Mouse (Mus musculus) lung, postnatal 0 days (tissue): Measurements from ENCODE around the gene Cdc42bpa. TPM values are rescaled to one million over a fixed set of nuclear protein-coding genes. Genes with fewer than 3 reads are reported as not detected.

Experiments
- ATAC-seq: fragments of 200-750 bp; cut with Nextera tagmentation; 2 replicates; pipeline ENCODE4 v1.8.0; 2017; ENCODE audit warnings: moderate library complexity
- DNase-seq: peaks from one replicate; pipeline ENCODE4 v3.0.0-alpha.2; 2016; ENCODE audit warnings: low spot score
- H3K27ac ChIP-seq: fragments of 300-500 bp; sonication (generic); 2 replicates; pipeline ENCODE4 v1.5.1; 2014; ENCODE audit warnings: antibody characterized with exemption, mild to moderate bottlenecking, low read length, mixed read lengths
- H3K27me3 ChIP-seq: fragments of 300-500 bp; sonication (generic); replicated peaks from 2 replicates; pipeline ENCODE4 v1.6.1; 2014; ENCODE audit warnings: low read length, mixed read lengths; ENCODE audit not compliant: insufficient read depth
- H3K36me3 ChIP-seq: fragments of 300-500 bp; sonication (generic); 2 replicates; pipeline ENCODE4 v1.6.1; 2014; ENCODE audit warnings: low read length, mixed read lengths; ENCODE audit not compliant: insufficient read depth
- H3K4me1 ChIP-seq: fragments of 300-500 bp; sonication (generic); 2 replicates; pipeline ENCODE4 v1.6.1; 2014; ENCODE audit warnings: antibody characterized with exemption, low read depth, low read length, mixed read lengths; ENCODE audit not compliant: insufficient read depth
- H3K4me2 ChIP-seq: fragments of 300-500 bp; sonication (generic); replicated peaks from 2 replicates; pipeline ENCODE4 v1.6.1; 2014; ENCODE audit warnings: low read depth, mild to moderate bottlenecking, low read length, moderate library complexity, mixed read lengths
- H3K4me3 ChIP-seq: fragments of 300-500 bp; sonication (generic); 2 replicates; pipeline ENCODE4 v1.5.1; 2014; ENCODE audit warnings: low read depth, low read length
- H3K9ac ChIP-seq: fragments of 300-500 bp; sonication (generic); replicated peaks from 2 replicates; pipeline ENCODE4 v1.6.1; 2014; ENCODE audit warnings: low read depth, mild to moderate bottlenecking
- H3K9me3 ChIP-seq: fragments of 300-500 bp; sonication (generic); 2 replicates; pipeline ENCODE4 v1.6.1; 2016; ENCODE audit warnings: low read length, mixed read lengths
- CTCF ChIP-seq: IDR thresholded peaks from 2 replicates; pipeline ENCODE4 v1.5.1; 2016; ENCODE audit warnings: antibody characterized with exemption, mild to moderate bottlenecking
- EP300 ChIP-seq: IDR thresholded peaks from 2 replicates; pipeline ENCODE4 v1.6.1; 2016; ENCODE audit warnings: antibody characterized with exemption, mild to moderate bottlenecking, control low read depth
- WGBS: fragments of 180-500 bp; shearing (Covaris S2); extraction: QIAGEN DNeasy Blood & Tissue Kit; methylation state at CpG from one replicate; pipeline ENCODE4 v1.1.7; 2014; 5-methylcytosine and 5-hydroxymethylcytosine counted together
- polyA plus RNA-seq: library from polyadenylated mRNA; unstranded; fragments of >200 nt; fragmentation: Nextera tagmentation; extraction: Ambion mirVana; gene quantifications from 2 replicates; pipeline ENCODE4 v1.2.1, GENCODE M21; 2015

Cdc42bpa gene
- polyA plus RNA-seq, 1 experiment from 2014 or later: 17.9 TPM

DNA sequence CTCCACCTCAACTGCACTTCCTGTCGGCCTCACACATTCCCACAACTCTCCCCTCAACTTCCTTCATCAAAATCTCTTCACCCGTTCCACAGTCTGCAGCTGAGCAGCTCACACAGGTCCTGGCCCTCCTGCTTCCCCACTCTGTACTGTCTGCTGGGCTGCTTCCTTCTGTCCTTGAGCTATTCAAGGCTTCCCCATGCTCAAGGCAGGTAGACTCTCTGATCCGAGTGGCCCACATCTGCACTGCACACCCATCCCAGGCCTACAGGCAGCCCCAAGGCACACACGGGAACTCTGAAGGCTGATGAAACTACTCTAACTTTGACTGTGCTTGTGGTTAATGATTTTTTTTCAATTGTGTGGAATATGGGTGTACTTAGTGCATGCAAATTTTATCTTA lies 232.6 kb downstream of the Cdc42bpa start:
- 36% methylated on average over 4 of the region's 4 CpGs for WGBS

DNA sequence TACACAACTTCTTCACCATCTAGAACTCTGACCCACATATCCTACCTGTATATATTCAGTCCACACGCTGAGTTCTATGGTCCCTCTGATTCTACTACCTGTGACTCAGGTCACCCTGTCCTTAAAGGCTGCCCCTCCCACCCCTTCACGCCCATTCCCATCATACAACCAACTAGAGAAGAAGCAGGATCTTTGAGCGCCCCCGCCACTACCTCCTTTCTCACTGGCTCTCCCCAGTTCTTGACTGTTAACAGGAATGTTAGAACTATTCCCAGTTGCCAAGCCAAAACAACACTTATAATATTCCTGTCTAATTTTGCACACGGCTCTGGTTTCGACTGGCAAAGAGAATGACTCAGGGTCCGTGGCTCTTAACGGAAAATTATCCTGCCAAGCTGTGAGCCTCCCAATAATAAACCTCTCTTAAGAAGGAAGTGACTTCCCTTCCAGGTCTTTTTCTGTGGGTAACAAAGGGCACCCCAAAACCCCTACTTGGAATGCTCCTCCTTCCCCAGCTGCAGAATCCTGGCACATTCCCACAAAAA lies 233.2 kb downstream of the Cdc42bpa start:
- TF ChIP-seq EP300 (no peak), CTCF (no peak)
- ATAC-seq: no peak
- 62% methylated on average over 8 of the region's 8 CpGs for WGBS
- H3K9ac ChIP-seq: no peak overlapping the region
- H3K36me3 ChIP-seq: no peaks in the 10 kb centered on the region
- no peaks in the 10 kb centered on the region for H3K27me3 ChIP-seq
- H3K4me3 ChIP-seq: no peak overlapping the region
- H3K4me2 ChIP-seq: no peak overlapping the region
- no peak overlapping the region for H3K27ac ChIP-seq
- H3K9me3 ChIP-seq: no peaks in the 10 kb centered on the region
- no peak for DNase-seq
- peaks cover 4% of the 10 kb centered on the region for H3K4me1 ChIP-seq

More for the DNA sequence above, 232.6 kb downstream of the Cdc42bpa start:
- Histone ChIP-seq H3K36me3 (no peaks in the 10 kb centered on the region), H3K4me2 (no peak overlapping the region), H3K27ac (no peak overlapping the region), H3K9me3 (no peaks in the 10 kb centered on the region), H3K27me3 (no peaks in the 10 kb centered on the region), H3K9ac (no peak overlapping the region), H3K4me1 (peaks cover 4% of the 10 kb centered on the region), H3K4me3 (no peak overlapping the region)
- no peak for DNase-seq
- TF ChIP-seq CTCF (no peak), EP300 (no peak)
- no peak for ATAC-seq

DNA sequence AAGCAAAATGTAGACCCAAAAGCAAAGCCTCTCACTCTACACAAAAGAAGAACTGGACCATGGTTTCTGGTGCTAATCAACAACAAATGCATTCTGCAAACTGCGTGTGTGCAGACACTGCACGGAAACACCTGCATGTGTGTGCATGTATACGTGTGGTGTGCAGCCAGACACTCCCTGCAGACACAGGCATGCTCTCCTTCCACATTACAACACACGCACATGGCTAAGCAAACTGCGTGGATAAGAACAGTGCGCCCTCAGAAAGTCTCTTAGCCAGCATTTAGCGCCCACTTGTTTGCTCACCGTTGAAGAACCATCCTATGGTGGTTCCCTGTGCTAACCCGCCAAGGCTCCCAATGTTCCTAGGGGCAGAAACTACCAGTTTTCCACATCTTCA lies 233.8 kb downstream of the Cdc42bpa start:
- DNase-seq (no peak), ATAC-seq (no peak)
- H3K4me3 ChIP-seq: no peak overlapping the region
- no peak for TF ChIP-seq CTCF
- TF ChIP-seq EP300: no peak
- H3K4me1 ChIP-seq: peaks cover 4% of the 10 kb centered on the region
- H3K9ac ChIP-seq: no peak overlapping the region
- no peaks in the 10 kb centered on the region for H3K36me3 ChIP-seq
- no peaks in the 10 kb centered on the region for H3K9me3 ChIP-seq
- no peaks in the 10 kb centered on the region for H3K27me3 ChIP-seq
- H3K27ac ChIP-seq: no peak overlapping the region
- WGBS: 74% methylated on average over 9 of the region's 9 CpGs
- H3K4me2 ChIP-seq: no peak overlapping the region

DNA sequence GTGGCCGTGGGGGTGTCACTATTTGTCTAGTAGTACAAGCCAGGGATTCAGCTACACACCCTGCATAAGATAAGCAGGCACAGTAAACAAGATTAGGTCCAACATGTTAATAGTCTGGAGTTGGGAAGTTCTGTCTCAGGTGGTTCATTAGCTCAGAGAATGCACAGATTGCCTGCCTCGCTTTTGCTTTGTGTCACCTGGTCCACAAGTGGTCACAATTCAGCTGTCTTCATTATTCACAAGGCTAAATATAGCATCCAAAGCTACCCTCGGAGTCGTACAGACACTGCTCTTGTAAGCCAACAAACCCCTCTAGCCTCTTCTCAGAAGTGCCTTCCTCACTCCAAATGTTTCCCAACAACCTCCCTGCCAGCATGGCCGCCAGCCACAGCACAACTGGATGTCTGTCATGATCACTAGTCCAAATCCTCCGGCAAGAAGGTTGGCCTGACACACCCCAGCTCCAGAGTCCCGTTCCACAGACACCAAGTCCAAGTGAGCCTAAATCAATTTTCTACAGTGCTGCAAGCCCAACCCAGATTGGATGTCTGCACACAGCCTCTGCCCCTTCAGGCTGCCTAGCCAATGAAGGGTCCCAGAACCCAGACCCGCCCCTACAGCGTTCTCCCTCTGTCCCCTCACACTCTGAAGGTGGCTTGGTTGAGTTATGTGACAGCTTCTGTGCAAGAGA lies 234.7 kb downstream of the Cdc42bpa start:
- no peaks in the 10 kb centered on the region for H3K9me3 ChIP-seq
- H3K27me3 ChIP-seq: no peaks in the 10 kb centered on the region
- H3K27ac ChIP-seq: peak overlapping the region; percentile 78
- WGBS: 16% methylated on average over 9 of the region's 9 CpGs
- H3K4me2 ChIP-seq: peak overlapping the region; percentile 79
- TF ChIP-seq CTCF (no peak), EP300 (no peak)
- peak overlapping the region; percentile 46 for H3K4me3 ChIP-seq
- peak overlapping the region; percentile 37 for H3K9ac ChIP-seq
- ATAC-seq (peak; percentile 62), DNase-seq (peak; percentile 79)
- no peaks in the 10 kb centered on the region for H3K36me3 ChIP-seq
- H3K4me1 ChIP-seq: peaks cover 4% of the 10 kb centered on the region

DNA sequence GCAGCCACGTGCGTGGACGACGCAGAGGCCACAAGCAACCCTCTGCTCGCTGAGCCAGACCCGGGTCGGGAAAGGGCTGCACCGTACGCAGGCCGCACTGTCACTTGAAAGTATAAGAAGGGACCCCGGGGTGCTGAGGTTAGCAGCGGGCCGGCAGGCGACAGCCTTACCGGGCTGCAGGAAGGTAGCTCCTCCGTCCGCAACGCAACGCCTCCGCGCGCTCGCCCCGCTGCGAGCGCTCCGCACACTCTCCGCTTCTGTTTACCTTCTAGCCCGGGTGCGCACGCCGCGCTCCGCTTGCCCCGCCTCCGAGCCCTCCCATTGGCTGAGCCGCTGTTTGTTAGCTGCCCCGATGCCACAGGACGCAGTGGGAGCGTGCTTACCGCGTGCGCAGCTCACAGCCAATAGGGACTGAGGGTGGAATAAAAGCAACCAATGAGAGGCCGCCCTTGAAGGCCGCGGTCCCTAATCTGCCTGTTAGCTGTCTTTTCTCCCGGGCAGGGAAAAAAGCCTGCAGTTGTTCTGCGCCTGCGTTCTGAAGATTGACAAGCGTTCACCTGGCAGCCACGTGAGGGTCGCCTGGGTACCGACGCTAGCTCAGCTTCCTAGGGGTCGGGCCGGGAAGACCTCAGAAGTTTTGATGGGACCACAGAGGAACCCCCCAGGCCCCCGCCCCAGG lies 235.6 kb downstream of the Cdc42bpa start:
- WGBS: 1% methylated on average over 57 of the region's 57 CpGs

DNA sequence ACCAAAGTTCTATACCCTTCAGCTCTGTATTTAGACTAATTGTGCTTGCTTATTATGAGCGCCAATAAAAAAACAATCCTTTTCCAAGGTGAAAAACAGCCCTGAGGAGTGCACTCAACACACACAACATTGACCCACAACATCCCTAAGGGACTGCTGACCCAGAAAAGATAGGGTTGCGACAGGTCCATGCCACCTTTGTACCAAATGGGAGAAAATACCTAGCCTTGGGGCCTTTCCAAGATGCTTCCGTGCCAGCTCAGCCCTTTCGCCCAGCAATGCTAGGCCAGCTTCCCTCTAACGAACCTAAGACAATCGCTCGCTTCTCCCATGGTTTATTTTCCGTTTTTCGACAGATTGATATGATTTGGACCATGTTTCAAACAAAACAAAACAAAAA lies 236.2 kb downstream of the Cdc42bpa start:
- no peak for TF ChIP-seq EP300
- TF ChIP-seq CTCF: no peak
- WGBS: 90% methylated on average over 9 of the region's 9 CpGs
- no peak overlapping the region for H3K9ac ChIP-seq
- H3K27ac ChIP-seq: no peak overlapping the region
- no peaks in the 10 kb centered on the region for H3K9me3 ChIP-seq
- H3K27me3 ChIP-seq: no peaks in the 10 kb centered on the region
- ATAC-seq (no peak), DNase-seq (no peak)
- H3K4me2 ChIP-seq: peak overlapping the region; percentile 79; the same call in 1 of the 2 replicates
- no peaks in the 10 kb centered on the region for H3K36me3 ChIP-seq
- H3K4me1 ChIP-seq: peaks cover 4% of the 10 kb centered on the region
- no peak overlapping the region for H3K4me3 ChIP-seq

More for the DNA sequence above, 235.6 kb downstream of the Cdc42bpa start:
- peak overlapping the region; percentile 46 for H3K4me3 ChIP-seq
- no peaks in the 10 kb centered on the region for H3K36me3 ChIP-seq
- TF ChIP-seq CTCF (no peak), EP300 (no peak)
- ATAC-seq (peak; percentile 100), DNase-seq (peak; percentile 99)
- H3K4me2 ChIP-seq: peak overlapping the region; percentile 79
- no peaks in the 10 kb centered on the region for H3K9me3 ChIP-seq
- peak overlapping the region; percentile 37 for H3K9ac ChIP-seq
- peaks cover 4% of the 10 kb centered on the region for H3K4me1 ChIP-seq
- H3K27me3 ChIP-seq: no peaks in the 10 kb centered on the region
- H3K27ac ChIP-seq: peak overlapping the region; percentile 78
